Mouse (Mus musculus) lung, postnatal 0 days (tissue): ENCODE measurements around the gene Inppl1.

Experiments used
- CTCF ChIP-seq: IDR thresholded peaks from 2 replicates; pipeline ENCODE4 v1.5.1; 2016; ENCODE audit warnings: antibody characterized with exemption, mild to moderate bottlenecking
- EP300 ChIP-seq: IDR thresholded peaks from 2 replicates; pipeline ENCODE4 v1.6.1; 2016; ENCODE audit warnings: antibody characterized with exemption, mild to moderate bottlenecking, control low read depth

- TF ChIP-seq CTCF = no peak
- TF ChIP-seq EP300 = no peak
These were observed 65.3 kb downstream of the Inppl1 start for GRCm38 (mm10) chr7:101772687-101773086.
